ENCODE assay signal across 26 mouse cellular contexts in genomic region chr13:95842803-95843202, GRCm38 (mm10). TPM values are rescaled to one million over a fixed set of nuclear protein-coding genes. Genes with fewer than 3 reads are reported as not detected.
DNase-seq lines count a peak whose midpoint lies in the region; TF ChIP-seq lines count a peak whose summit lies in the region.
"Had no signal": no experiment of that assay in that cellular context is flagged by ENCODE, and none has a peak within 500 bp of the region (broad histone marks: within the 10 kb centered on the region; RNA-seq: fewer than 3 reads in every experiment).

No protein-coding gene starts in this region.

- intact Hi-C loops in gastrocnemius, postnatal 36 days (cut with DNase I) = no loop called here

- no peaks in the 10 kb centered on the region for H3K36me3 ChIP-seq in liver, adult 2 months (ENCODE audit: control insufficient read depth, insufficient read depth, low read length)
- H3K36me3 ChIP-seq in small intestine, adult 2 months (ENCODE audit: control insufficient read depth, insufficient read depth, low read length) = no peaks in the 10 kb centered on the region
- no peaks in the 10 kb centered on the region for H3K36me3 ChIP-seq in forebrain, embryonic 10.5 days (replicated peaks)
- H3K36me3 ChIP-seq: heart, embryonic 12.5 days; hindbrain, embryonic 10.5 days; lung, embryonic 15.5 days; midbrain, embryonic 10.5 days; midbrain, embryonic 15.5 days; neural tube, embryonic 15.5 days had no signal

- peak overlapping the region; percentile 3 for H3K27ac ChIP-seq in liver, adult 2 months (replicated peaks; ENCODE audit: insufficient read depth, low read depth, low read length)
- H3K27ac ChIP-seq in small intestine, adult 2 months (ENCODE audit: insufficient read depth, low read depth, low read length) = peak overlapping the region; percentile 51
- no peak overlapping the region for H3K27ac ChIP-seq in forebrain, embryonic 10.5 days
- H3K27ac ChIP-seq: hindbrain, embryonic 10.5 days; hindbrain, postnatal 0 days; kidney, postnatal 0 days; lung, embryonic 15.5 days; midbrain, embryonic 10.5 days; midbrain, embryonic 15.5 days; neural tube, embryonic 15.5 days had no signal

- no peaks in the 10 kb centered on the region for H3K9me3 ChIP-seq in forebrain, embryonic 10.5 days
- H3K9me3 ChIP-seq: heart, embryonic 12.5 days; hindbrain, embryonic 10.5 days; lung, embryonic 15.5 days; midbrain, embryonic 10.5 days; midbrain, embryonic 15.5 days; neural tube, embryonic 15.5 days had no signal

- no peak overlapping the region for H3K4me3 ChIP-seq in liver, adult 2 months (ENCODE audit: insufficient read depth, low read depth, low read length)
- no peak overlapping the region; the same call in 1 of the 2 replicates for H3K4me3 ChIP-seq in small intestine, adult 2 months (ENCODE audit: low read depth, low read length)
- H3K4me3 ChIP-seq in forebrain, embryonic 10.5 days = no peak overlapping the region
- H3K4me3 ChIP-seq: heart, embryonic 12.5 days; hindbrain, embryonic 10.5 days; lung, embryonic 15.5 days; midbrain, embryonic 10.5 days; midbrain, embryonic 15.5 days; neural tube, embryonic 15.5 days had no signal

- H3K4me1 ChIP-seq in liver, adult 2 months (ENCODE audit: control insufficient read depth, insufficient read depth, low read length) = peaks cover 27% of the 10 kb centered on the region
- H3K4me1 ChIP-seq in small intestine, adult 2 months (ENCODE audit: control insufficient read depth, insufficient read depth, insufficient read length, low read length) = peaks cover 27% of the 10 kb centered on the region; the same call in 1 of the 2 replicates
- H3K4me1 ChIP-seq in forebrain, embryonic 10.5 days = no peaks in the 10 kb centered on the region
- H3K4me1 ChIP-seq: hindbrain, embryonic 10.5 days; lung, embryonic 15.5 days; midbrain, embryonic 10.5 days; midbrain, embryonic 15.5 days; neural tube, embryonic 15.5 days had no signal

- WGBS in liver, adult 2 months = 12% methylated on average over 7 of the region's 7 CpGs
- WGBS in small intestine, adult 2 months = 23% methylated on average over 7 of the region's 7 CpGs
- 90% methylated on average over 7 of the region's 7 CpGs for WGBS in forebrain, embryonic 10.5 days

- TF ChIP-seq CTCF in liver, adult 2 months (IDR thresholded peaks at IDR 0.05; ENCODE audit: low read depth, low read length) = no peak
- no peak for TF ChIP-seq CTCF in small intestine, adult 2 months (IDR thresholded peaks at IDR 0.05; ENCODE audit: extremely low read depth, insufficient read length, insufficient replicate concordance, low read depth, low read length)

- TF ChIP-seq POLR2A in liver, adult 2 months (IDR thresholded peaks at IDR 0.05; ENCODE audit: extremely low read depth, insufficient read depth, low read length) = no peak
- TF ChIP-seq POLR2A in small intestine, adult 2 months (IDR thresholded peaks at IDR 0.05; ENCODE audit: low read depth, low read length) = no peak

- H3K79me2 ChIP-seq in liver, adult 2 months (ENCODE audit: control insufficient read depth, insufficient read depth, low read length) = peaks cover 38% of the 10 kb centered on the region; the same call in 1 of the 2 replicates

- no peak overlapping the region for H3K9ac ChIP-seq in liver, adult 2 months (ENCODE audit: low read depth, low read length)
- H3K9ac ChIP-seq: heart, embryonic 12.5 days; lung, embryonic 15.5 days; midbrain, embryonic 15.5 days; neural tube, embryonic 15.5 days had no signal

- H3K27me3 ChIP-seq in liver, adult 2 months (ENCODE audit: control insufficient read depth, insufficient read depth, low read length) = no peaks in the 10 kb centered on the region
- no peaks in the 10 kb centered on the region for H3K27me3 ChIP-seq in small intestine, adult 2 months (ENCODE audit: control insufficient read depth, insufficient read depth, low read length)
- H3K27me3 ChIP-seq in forebrain, embryonic 10.5 days (ENCODE audit: poor library complexity, severe bottlenecking) = no peaks in the 10 kb centered on the region
- H3K27me3 ChIP-seq: heart, embryonic 12.5 days; lung, embryonic 15.5 days; midbrain, embryonic 15.5 days; neural tube, embryonic 15.5 days had no signal

- DNase-seq in adrenal gland, adult 8-10 months = peak; percentile 46
- DNase-seq in adrenal gland, postnatal 4 days (ENCODE audit: low spot score in 2 of 2) = no peak
- DNase-seq in liver, adult 2 months (ENCODE audit: extremely low read depth, low read depth, low spot score) = peak; percentile 77
- DNase-seq in liver = no peak
- no peak for DNase-seq in gastrocnemius, postnatal 36 days
- DNase-seq in forebrain, embryonic 10.5 days (ENCODE audit: extremely low spot score, low spot score) = no peak
- DNase-seq in cerebellum, adult 18-20 months = no peak
- DNase-seq: cerebellum, adult 9-10 months; cerebellum, postnatal 36 days; gastrocnemius, postnatal 14 days; heart, adult 18-20 months; heart, postnatal 14 days; kidney, adult 2 months; kidney, postnatal 4 days; right cerebral cortex, postnatal 25 days; spleen, adult 18-20 months; thymus, postnatal 4 days had no signal

RNA-seq across cellular contexts. Expression of gene Iqgap2, which starts 48.9 kb away (rescaled TPM):
- 100 to 1,000 TPM; 141 to 294 (median 213) TPM for total RNA-seq in adrenal gland, adult 8-10 months (2022)
- total RNA-seq in adrenal gland, postnatal 4 days (2021) = 10 to 100 TPM; 93.7 to 97.7 TPM
- total RNA-seq in liver, adult 2 months (2014; rRNA removed) = 156 and 189 TPM in 2 replicates
- 21.4 and 31.5 TPM in 2 replicates for polyA plus RNA-seq in liver, adult 2 months (2012; rRNA removed)
- 16.3 and 44.1 TPM in 2 replicates for polyA plus RNA-seq in small intestine, adult 2 months (2012; rRNA removed)
- total RNA-seq in gastrocnemius, postnatal 36 days (2021) = 1 to 10 TPM; 1.3 to 1.6 TPM
- polyA plus RNA-seq in forebrain, embryonic 10.5 days (2016; fragmentation: Nextera tagmentation; extraction: Ambion mirVana) = 13.6 and 14.0 TPM in 2 replicates

Comparison
In these comparisons a context has a peak if more than half of its experiments do, and no peak if none do; other contexts are left out.
1. DNase-seq: peak in adrenal gland, adult 8-10 months (single experiment) and liver, adult 2 months (single experiment); none in adrenal gland, postnatal 4 days (0 of 2), liver (single experiment), gastrocnemius, postnatal 36 days (0 of 2), forebrain, embryonic 10.5 days (single experiment) and cerebellum, adult 18-20 months (0 of 2).
2. RNA of gene Iqgap2, which starts 48.9 kb away (total RNA-seq): 141 to 294 TPM in adrenal gland, adult 8-10 months, 156 to 189 TPM in liver, adult 2 months and 93.7 to 97.7 TPM in adrenal gland, postnatal 4 days; 1.3 to 1.6 TPM in gastrocnemius, postnatal 36 days; every median in the first group is over 10 times any median in the second.